Mouse (Mus musculus) MEL (cell line): ENCODE measurements at regions not wholly inside any gene's neighbourhood (a gene's known extent, or its start where the extent isn't known, plus 50 kb on each side); places are given as distances from the start of the nearest gene placed in this dataset.

Experiments
- DNase-seq: peaks from one replicate; pipeline ENCODE4 v3.0.0; 2011; ENCODE audit warnings: low read depth, low spot score
- H3K27ac ChIP-seq: 2 replicates; pipeline ENCODE4 v1.5.1; 2012; ENCODE audit warnings: low read depth, mild to moderate bottlenecking, control low read depth, low read length, moderate library complexity; ENCODE audit not compliant: control insufficient read depth
- H3K27me3 ChIP-seq, 2 experiments: fragments of 150-350 bp in 1 of 2; sonication (generic) in 1 of 2; 2 replicates each; pipeline ENCODE4 v1.6.1; 2012; ENCODE audit warnings: low read length in 2 of 2, mild to moderate bottlenecking in 2 of 2, improper control_type of control experiment in 1 of 2, moderate library complexity in 1 of 2; ENCODE audit not compliant: insufficient read depth in 2 of 2, control insufficient read depth in 1 of 2
- H3K36me3 ChIP-seq, 2 experiments: 2 replicates each; pipeline ENCODE4 v1.6.1; 2012 to 2014; ENCODE audit warnings: low read length in 2 of 2, improper control_type of control experiment in 1 of 2, inconsistent platforms in 1 of 2, mild to moderate bottlenecking in 1 of 2; ENCODE audit not compliant: insufficient read depth in 2 of 2, control insufficient read depth in 1 of 2
- H3K4me1 ChIP-seq, 2 experiments: fragments of 150-350 bp in 1 of 2; sonication (generic) in 1 of 2; 2 replicates each; pipeline ENCODE4 v1.6.1; 2012; ENCODE audit warnings: low read length in 2 of 2, improper control_type of control experiment in 1 of 2, mild to moderate bottlenecking in 1 of 2; ENCODE audit not compliant: insufficient read depth in 2 of 2, control insufficient read depth in 1 of 2
- H3K4me3 ChIP-seq, 2 experiments: fragments of 150-350 bp in 1 of 2; sonication (generic) in 1 of 2; 2 replicates each; pipeline ENCODE4 v1.5.1; 2012; ENCODE audit warnings: low read depth in 2 of 2, low read length in 2 of 2, mild to moderate bottlenecking in 2 of 2, moderate library complexity in 2 of 2, control low read depth in 1 of 2, improper control_type of control experiment in 1 of 2; ENCODE audit not compliant: control insufficient read depth in 1 of 2, insufficient read depth in 1 of 2
- H3K79me2 ChIP-seq: 2 replicates; pipeline ENCODE4 v1.6.1; 2012; ENCODE audit warnings: mild to moderate bottlenecking, low read length, moderate library complexity; ENCODE audit not compliant: control insufficient read depth, poor library complexity, insufficient read depth
- H3K9ac ChIP-seq: 2 replicates; pipeline ENCODE4 v1.6.1; 2012; ENCODE audit warnings: low read depth, mild to moderate bottlenecking, control low read depth, low read length, moderate library complexity; ENCODE audit not compliant: control insufficient read depth, poor library complexity, severe bottlenecking
- H3K9me3 ChIP-seq: fragments of 150-350 bp; sonication (generic); replicated peaks from 2 replicates; pipeline ENCODE4 v1.6.1; 2012; ENCODE audit warnings: mild to moderate bottlenecking, low read length, improper control_type of control experiment, moderate library complexity; ENCODE audit not compliant: insufficient read depth
- BHLHE40 ChIP-seq: IDR thresholded peaks from 2 replicates; pipeline ENCODE4 v1.6.1; 2012; ENCODE audit warnings: low read depth, mild to moderate bottlenecking, inconsistent platforms, low read length, improper control_type of control experiment, borderline replicate concordance
- CHD1 ChIP-seq: IDR thresholded peaks from 2 replicates; pipeline ENCODE4 v1.6.1; 2012; ENCODE audit warnings: low read depth, mild to moderate bottlenecking, inconsistent platforms, low read length, improper control_type of control experiment
- CHD2 ChIP-seq: IDR thresholded peaks from 2 replicates; pipeline ENCODE4 v1.6.1; 2011; ENCODE audit warnings: low read length, improper control_type of control experiment
- E2F4 ChIP-seq: IDR thresholded peaks from 2 replicates; pipeline ENCODE4 v1.6.1; 2011; ENCODE audit warnings: low read depth, low read length, improper control_type of control experiment, borderline replicate concordance
- GATA1 ChIP-seq: IDR thresholded peaks from 2 replicates; pipeline ENCODE4 v1.6.1; 2011; ENCODE audit warnings: low read depth, low read length, improper control_type of control experiment
- MAFK ChIP-seq: IDR thresholded peaks from 2 replicates; pipeline ENCODE4 v1.6.1; 2011; ENCODE audit warnings: low read depth, mild to moderate bottlenecking, low read length, improper control_type of control experiment, borderline replicate concordance
- MEF2A ChIP-seq: IDR thresholded peaks from 2 replicates; pipeline ENCODE4 v1.6.1; 2014; ENCODE audit warnings: low read depth, mild to moderate bottlenecking, inconsistent platforms, low read length, improper control_type of control experiment; ENCODE audit not compliant: poor library complexity, insufficient replicate concordance, severe bottlenecking; ENCODE audit errors: extremely low read depth
- MYB ChIP-seq: IDR thresholded peaks from 2 replicates; pipeline ENCODE4 v1.6.1; 2011; ENCODE audit warnings: mild to moderate bottlenecking, low read depth, low read length, improper control_type of control experiment
- NELFE ChIP-seq: IDR thresholded peaks from 2 replicates; pipeline ENCODE4 v1.6.1; 2011; ENCODE audit warnings: low read depth, low read length, improper control_type of control experiment
- POLR2AphosphoS5 ChIP-seq: IDR thresholded peaks from 2 replicates; pipeline ENCODE4 v1.6.1; 2012; ENCODE audit warnings: low read depth, borderline replicate concordance, mild to moderate bottlenecking, inconsistent platforms, low read length, moderate library complexity, mixed read lengths
- RAD21 ChIP-seq: IDR thresholded peaks from 2 replicates; pipeline ENCODE4 v1.6.1; 2011; ENCODE audit warnings: mild to moderate bottlenecking, low read depth, low read length, improper control_type of control experiment
- RCOR1 ChIP-seq: IDR thresholded peaks from 2 replicates; pipeline ENCODE4 v1.6.1; 2012; ENCODE audit warnings: low read depth, mild to moderate bottlenecking, inconsistent platforms, low read length, improper control_type of control experiment
- SMC3 ChIP-seq: IDR thresholded peaks from 2 replicates; pipeline ENCODE4 v1.6.1; 2011; ENCODE audit warnings: low read depth, low read length, improper control_type of control experiment
- TAL1 ChIP-seq: IDR thresholded peaks from 2 replicates; pipeline ENCODE4 v1.6.1; 2012; ENCODE audit warnings: mild to moderate bottlenecking, inconsistent platforms, low read length, moderate library complexity, mixed read lengths
- TCF12 ChIP-seq: IDR thresholded peaks from 2 replicates; pipeline ENCODE4 v1.6.1; 2014; ENCODE audit warnings: low read depth, mild to moderate bottlenecking, inconsistent platforms, low read length, improper control_type of control experiment, moderate library complexity
- ZC3H11A ChIP-seq: IDR thresholded peaks from 2 replicates; pipeline ENCODE4 v1.6.1; 2012; ENCODE audit warnings: low read depth, mild to moderate bottlenecking, inconsistent platforms, low read length, improper control_type of control experiment
- ZMIZ1 ChIP-seq: IDR thresholded peaks from 2 replicates; pipeline ENCODE4 v1.6.1; 2012; ENCODE audit warnings: low read depth, mild to moderate bottlenecking, inconsistent platforms, low read length, improper control_type of control experiment, moderate library complexity

- DNase-seq, result peak; percentile 3
- H3K9ac ChIP-seq, result no peak overlapping the region
- no peak for TF ChIP-seq RAD21
- TF ChIP-seq MAFK, result 0 out of 2 replicates have a peak, but pooled peaks have one; percentile 15
- no peak for TF ChIP-seq TAL1
- TF ChIP-seq MEF2A, result no peak
- no peak for TF ChIP-seq E2F4
- no peak for TF ChIP-seq ZMIZ1
- no peak for TF ChIP-seq MYB
- TF ChIP-seq RCOR1, result no peak
- TF ChIP-seq, all 39 proteins: peak for 1
- no peaks in the 10 kb centered on the region; a peak in 1 of 4 replicates for H3K27me3 ChIP-seq
- H3K36me3 ChIP-seq, result no peaks in the 10 kb centered on the region
- H3K4me3 ChIP-seq, result no peak overlapping the region
- no peaks in the 10 kb centered on the region for H3K9me3 ChIP-seq
- no peaks in the 10 kb centered on the region for H3K79me2 ChIP-seq
- no peak overlapping the region for H3K27ac ChIP-seq
- no peaks in the 10 kb centered on the region for H3K4me1 ChIP-seq
Measured at GRCm38 (mm10) chr2:56963937-56964695, 159.7 kb downstream of the Nr4a2 start.

GRCm38 (mm10) chr2:56959695-56960094, 164.1 kb downstream of the Nr4a2 start:
- Histone ChIP-seq H3K9ac (no peak overlapping the region), H3K36me3 (no peaks in the 10 kb centered on the region), H3K79me2 (no peaks in the 10 kb centered on the region), H3K4me1 (no peaks in the 10 kb centered on the region), H3K27ac (no peak overlapping the region), H3K27me3 (no peaks in the 10 kb centered on the region), H3K4me3 (no peak overlapping the region), H3K9me3 (no peaks in the 10 kb centered on the region)
- TF ChIP-seq SMC3, result no peak
- TF ChIP-seq CHD1, result no peak
- no peak for TF ChIP-seq GATA1
- no peak for TF ChIP-seq BHLHE40
- no peak for TF ChIP-seq CHD2
- no peak for TF ChIP-seq ZC3H11A
- TF ChIP-seq RCOR1, result no peak
- no peak for TF ChIP-seq POLR2AphosphoS5
- no peak for TF ChIP-seq NELFE
- TF ChIP-seq TCF12, result no peak
- TF ChIP-seq E2F4, result no peak
- no peak for DNase-seq
